Mouse (Mus musculus) T-helper 2 cell (primary cell): Measurements from ENCODE around the gene Spo11.

Experiments
- in situ Hi-C: fragments of 300-600 bp; cut with MboI, MseI; formaldehyde crosslinking; loops from one replicate; pipeline ENCODE4 v1.15.1; 2025; ENCODE audit warnings: high pct_unique_total_duplicates

The Spo11 gene

DNA sequence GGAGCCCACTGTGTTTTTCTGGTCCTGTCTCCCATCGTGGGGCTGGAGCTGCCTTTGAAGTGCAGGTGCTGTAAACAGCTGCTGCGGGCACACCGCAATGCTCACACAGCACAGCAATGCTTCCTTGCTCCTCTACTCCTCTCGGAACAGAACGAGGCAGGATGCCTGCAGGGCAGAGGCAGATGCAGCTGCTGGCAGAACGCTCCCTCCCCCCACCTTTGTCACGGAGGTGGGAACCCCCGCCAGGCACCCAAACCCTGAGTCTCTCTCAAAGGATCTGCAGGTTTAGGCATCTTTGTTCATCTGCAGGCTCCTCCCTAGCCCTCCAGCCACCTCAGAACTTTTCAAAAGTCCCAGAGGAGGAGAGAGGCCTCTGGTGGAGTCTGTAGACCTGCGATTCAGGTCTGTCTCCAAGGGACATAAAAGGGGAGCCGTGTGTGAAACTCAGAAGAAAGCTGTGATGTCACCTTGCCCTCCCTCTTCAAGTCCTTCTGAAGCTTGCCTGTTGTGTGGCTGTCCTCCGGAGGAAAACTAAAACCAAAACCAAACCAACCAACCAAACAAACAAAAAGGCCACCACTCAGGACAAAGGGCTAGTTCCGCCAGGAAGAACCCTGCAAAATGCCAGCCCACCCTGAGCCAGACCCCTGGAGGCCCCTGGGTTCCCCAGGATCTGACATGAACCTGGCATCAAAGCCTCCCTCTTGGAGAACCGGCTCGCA lies at the start of gene Spo11:
Gene Spo11 (plus strand): TSS at position 292 of the 722 bp plus-strand sequence.
- in situ Hi-C loops: loop anchor here (10.0 kb wide), 1 partner anchor 597 kb away; the partner anchor contains the start of gene Ankrd60

DNA sequence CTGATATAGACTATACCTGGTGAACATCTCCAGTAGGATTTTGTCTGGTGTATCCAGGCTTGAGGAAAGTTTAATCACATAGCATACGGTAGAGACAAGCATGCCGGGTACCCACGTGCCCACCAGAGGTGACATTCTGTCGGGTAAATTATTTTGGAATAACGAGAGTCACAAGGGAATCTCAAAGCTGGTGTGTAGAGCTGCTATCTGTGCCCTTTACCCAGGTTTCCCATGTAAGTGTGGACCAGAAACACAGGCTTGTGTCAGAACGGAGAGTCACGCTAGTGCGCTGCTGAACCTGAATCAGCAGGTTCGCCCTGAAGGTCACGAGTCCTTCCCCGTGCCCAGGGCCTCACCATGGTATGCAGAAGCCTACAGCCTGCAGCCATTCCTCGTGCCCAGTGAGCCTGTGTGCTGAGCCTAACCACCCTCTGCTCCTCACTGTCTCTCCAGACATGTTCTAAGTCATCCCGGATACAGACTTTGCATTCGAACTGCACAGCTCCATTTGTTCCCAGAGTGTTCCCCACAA lies 47.5 kb upstream of the Spo11 start:
- in situ Hi-C loops: no loop called here

DNA sequence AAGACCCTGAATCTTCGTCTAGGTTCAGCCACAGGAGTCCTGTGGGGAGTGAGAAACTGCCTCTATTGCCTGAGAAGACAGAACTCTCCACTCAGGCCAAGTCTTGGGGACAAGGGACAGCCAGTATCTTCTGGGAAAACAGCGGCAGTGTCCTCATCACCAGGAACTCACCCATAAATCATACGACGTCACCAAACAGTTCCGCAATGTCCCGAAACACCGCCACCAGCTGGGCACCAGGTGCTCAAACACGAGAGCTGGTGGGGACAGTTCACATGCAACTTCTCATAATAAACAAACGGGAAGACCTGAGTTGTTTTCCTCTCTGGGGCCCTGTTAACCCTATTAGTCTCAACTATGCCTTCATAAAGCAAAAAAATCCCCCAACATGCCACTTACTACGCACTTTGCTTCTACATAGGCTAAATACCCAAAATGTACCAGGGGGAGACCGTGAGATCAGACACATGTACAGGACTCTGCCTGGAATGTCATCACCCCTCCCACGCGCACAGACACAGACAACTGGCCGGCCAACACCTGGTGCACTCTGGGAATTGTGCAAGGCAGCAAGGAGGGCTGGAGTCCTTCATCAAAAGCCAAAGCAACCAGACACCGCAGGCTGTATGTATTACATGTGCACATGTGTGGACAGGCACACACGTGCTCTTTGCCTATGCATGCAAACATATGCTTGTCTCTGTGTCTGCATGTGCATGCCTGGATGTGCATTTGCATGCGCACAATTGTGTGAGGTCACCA lies 46.2 kb upstream of the Spo11 start:
- in situ Hi-C loops: no loop called here

DNA sequence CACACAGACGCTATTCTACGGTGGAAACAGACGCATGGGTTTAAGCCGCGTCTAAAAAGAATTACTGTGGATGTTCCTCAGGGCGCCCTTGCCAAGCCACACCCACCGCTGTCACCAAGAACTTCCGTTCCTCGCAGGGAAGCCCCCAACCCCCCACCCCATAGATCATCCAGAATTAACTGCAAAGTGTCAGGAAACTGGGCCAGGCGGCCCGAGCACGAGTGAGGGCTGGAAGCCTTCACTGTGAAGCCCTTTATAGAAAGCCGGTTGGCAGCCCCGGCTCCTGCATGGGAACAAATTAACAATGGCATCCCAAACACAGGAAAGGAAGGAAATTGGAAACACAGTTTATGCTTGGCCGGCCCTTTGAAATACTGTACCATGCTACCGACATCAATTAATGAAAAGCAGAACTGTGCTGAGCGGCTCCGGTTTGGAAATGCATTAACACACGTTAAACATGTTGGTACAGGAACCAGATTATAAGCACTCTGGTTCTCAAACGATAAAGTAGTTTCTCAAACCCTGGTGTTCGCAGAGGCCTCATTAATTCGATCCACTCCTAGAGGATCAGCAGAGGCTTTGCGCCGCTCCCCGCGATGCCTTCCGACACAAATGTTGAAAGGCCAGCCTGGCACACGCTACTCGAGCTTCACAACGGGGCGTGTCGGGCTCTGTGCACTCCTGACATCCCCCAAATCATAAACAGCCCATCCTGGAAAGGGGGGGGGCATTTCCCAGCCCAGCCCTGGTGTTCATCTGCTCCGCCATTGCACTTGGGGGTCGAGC lies 43.7 kb upstream of the Spo11 start:
- in situ Hi-C loops: no loop called here

DNA sequence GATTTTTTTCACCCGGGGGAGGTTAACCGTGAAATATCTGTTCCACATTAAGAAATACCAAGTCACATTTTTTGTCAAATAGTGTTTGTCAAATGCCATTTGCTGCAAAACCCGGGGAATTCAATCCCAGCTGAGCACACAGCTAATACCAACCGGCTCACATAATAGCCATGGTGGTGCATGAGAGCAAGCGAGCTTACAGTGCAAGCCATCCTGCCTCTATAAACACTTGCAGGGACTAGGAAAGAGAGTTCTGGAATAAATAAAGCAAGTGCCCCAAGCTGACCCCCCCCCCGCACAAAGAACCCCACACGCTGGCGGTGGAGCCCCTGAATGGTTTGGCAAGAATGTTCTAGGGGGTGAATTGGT lies 43.1 kb upstream of the Spo11 start:
- in situ Hi-C loops: no loop called here

- in situ Hi-C loops: no loop called here
These were observed 42.4 kb upstream of the Spo11 start for GRCm38 (mm10) chr2:172934891-172935740.

DNA sequence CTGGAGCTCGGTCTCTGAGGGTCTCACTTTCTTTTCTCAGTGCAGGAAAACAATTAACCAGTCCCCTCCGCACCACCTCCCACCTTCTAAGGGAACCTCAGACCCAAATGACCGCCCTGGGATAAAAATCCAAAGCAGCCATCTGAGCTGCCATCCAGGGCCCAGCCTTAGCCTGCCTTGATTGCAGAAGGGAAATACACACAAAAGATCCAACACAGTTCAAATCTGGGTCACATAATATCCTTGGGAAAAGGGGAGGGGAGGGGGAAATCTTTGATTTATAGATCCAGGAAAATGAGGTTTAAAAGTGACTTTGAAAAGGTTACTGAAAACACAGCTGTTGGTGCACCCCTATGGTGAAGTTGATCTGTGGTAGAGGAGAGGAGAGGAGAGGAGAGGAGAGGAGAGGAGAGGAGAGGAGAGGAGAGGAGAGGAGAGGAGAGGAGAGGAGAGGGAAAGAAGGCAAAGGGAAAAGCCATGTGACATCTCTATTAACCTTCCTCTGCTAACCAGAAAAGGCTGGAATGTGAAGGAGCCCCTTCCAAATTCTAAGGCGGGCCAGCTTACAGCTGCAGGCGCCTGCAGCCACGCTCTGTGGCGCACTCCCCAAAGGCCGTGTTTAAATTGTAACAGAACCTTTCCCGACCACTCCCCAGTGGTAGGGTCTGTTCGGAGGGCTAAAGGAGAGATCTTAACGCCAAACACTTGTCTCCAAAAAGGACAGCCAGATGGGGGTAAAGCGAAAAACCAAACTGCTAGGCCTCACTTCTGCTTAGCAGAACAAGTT lies 41.5 kb upstream of the Spo11 start:
- in situ Hi-C loops: no loop called here

- in situ Hi-C loops: no loop called here
These were observed 40.7 kb upstream of the Spo11 start for GRCm38 (mm10) chr2:172936844-172937243.

GRCm38 (mm10) chr2:172937326-172938190 lies 39.9 kb upstream of the Spo11 start:
- in situ Hi-C loops: no loop called here

- in situ Hi-C loops: no loop called here
These were observed 38.5 kb upstream of the Spo11 start for GRCm38 (mm10) chr2:172938761-172939638.

DNA sequence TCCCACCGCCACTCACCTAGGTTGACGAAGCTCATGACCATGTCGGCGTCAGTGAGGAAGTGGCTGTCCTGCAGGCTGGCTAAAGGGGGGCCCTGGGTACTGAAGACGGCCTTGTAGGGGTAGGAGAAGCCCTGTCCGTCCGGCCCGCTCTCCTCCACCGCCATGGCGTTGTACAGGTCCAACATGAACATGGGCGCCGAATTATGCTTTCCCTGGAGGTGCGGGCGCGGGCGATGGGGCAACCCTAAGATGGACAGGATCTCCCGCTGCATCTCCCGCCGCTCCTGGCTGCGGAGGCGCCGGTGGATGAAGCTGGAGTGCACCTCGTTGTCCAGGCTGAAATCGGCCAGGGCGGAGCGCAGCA lies 37.9 kb upstream of the Spo11 start:
- in situ Hi-C loops: no loop called here

DNA sequence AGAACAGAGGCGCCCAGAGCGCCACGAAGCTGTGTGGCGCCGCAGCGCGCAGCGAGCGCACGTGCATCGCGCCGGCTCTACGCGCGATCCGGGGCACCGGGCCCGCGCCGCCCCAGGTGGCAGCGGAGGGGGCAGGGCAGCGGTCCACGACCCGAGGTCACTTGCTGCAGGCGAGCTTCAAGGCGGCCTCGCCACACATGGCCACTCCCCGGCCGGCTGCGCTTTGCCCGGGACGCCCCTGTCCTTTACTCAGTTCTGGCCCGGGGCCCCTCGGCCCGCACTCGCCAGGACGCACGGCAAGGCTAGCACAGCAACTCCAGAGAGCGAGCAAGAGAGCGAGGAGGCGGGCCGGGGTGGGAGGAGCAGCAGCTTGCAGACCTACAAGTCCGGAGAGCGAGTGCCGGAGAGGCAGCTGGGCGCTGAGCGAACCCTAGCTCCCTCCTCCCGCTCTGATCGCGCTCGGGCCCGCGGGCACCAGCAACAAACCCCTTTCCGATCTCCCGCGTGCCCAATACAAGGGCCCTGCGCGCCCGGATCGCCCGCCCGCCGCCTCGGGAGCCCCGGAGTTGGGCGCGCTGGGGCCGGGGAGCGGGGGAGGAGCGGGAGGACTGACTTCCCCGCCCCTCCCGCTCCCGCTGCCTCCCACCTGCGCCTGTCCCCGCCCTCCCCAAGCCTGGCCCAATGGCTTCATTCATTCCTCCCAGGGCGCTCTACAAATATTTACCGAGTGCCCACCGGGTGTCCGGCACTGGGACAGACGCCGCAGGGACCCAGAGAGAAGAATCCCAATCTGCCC lies 37.3 kb upstream of the Spo11 start, which contains the start of gene Bmp7:
Gene Bmp7 (minus strand): TSS at position 319 of the 796 bp plus-strand sequence.
- in situ Hi-C loops: no loop called here

- in situ Hi-C loops: no loop called here
These were observed 36.7 kb upstream of the Spo11 start for GRCm38 (mm10) chr2:172940799-172941163.

DNA sequence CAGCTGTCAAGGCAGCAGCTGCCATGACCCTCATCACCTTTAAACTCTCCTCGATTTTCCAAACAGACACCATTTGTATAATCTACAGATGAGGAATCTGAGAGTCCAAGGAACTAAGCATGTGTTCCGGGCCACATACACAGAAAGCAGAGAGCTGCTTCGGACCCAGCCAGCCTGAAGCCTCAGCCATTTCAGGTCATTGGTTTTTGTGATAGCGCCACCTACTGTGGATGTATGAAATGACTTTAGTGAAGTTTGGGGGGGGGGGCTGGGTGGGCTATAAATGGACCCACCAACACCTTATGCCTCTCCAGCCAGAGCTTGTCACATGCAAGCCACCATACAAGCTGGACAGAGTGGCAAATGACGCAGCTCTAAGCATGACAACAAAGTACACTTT lies 28.4 kb upstream of the Spo11 start:
- in situ Hi-C loops: no loop called here

DNA sequence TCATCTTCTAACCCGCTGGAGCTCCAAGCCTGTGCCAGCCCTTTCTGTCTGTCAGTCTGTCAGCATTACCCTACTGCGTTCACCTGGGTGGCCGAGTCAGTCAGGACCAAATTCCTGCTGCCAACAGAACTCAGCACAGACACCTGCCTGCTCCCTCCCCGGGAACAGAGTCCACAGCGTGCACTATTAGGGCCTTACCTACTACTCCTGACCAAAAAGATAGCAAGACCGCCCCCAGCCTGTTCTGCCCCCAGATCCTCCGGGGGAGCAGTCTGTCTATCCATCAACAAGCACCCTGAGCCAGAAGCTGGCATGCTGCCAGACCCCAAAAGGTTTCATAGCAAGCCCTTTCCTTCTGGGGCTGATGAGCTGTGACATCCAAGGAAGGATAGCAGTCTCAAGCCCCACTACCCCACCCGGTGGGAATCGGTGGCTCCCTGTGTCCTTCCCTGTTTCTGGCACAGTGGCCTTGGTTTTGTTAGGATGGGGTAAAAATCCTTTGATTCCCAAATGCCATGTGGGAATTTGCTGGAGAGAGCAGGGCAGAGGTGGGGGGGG lies 27.3 kb upstream of the Spo11 start:
- in situ Hi-C loops: no loop called here

GRCm38 (mm10) chr2:172950722-172951121 lies 26.8 kb upstream of the Spo11 start:
- in situ Hi-C loops: no loop called here

DNA sequence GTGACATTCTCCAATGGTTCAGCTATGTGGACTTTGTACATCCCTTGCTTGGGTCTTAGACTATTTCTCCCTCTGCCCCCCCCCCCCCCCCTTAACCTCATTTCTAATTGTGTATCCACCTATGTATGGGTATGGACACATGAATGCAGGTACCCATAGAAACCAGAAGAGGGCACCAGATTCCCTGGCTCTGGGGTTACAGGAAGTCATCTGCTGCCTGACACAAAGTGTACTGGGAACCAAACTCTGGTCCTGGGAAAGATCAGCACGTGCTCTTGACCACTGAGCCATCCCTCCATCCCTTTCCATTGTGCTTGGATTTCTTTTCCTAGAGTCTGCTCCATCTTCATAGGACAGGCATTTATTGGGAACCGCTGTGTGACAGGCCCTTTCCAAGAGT lies 25.5 kb upstream of the Spo11 start:
- in situ Hi-C loops: no loop called here
